Mouse (Mus musculus): Measurements from ENCODE around the gene Trim27.

DNA sequence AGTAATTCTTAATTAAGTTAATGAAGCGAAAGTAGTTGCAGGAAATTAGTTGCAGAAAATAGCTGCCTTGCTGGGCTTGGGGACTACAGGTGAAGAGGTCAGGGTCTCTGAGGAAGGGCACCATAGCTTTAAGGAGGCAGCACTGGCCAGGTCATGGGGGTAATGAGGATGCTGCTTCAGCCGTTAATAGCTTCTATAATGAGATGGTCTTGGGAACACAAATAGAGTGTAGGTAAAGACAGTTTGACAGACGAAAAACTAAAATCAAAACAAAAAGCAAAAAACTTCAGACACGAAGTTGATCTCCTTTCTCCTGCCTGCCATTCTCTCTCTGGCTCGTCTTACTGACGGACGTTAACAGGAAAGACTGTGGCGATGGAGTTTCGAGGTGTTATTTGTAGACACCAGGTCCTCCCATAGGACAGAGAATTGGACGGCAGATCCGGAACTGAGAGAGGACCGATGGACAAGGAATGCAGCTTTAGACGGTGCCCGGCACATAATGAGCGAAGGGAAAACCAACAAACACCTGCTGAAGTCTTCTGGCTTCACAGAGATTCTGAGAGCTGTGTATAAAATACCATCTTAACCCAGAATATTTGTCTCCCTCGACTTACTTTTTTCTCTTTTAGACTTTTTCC, 10.8 kb upstream of the Trim27 start:
- TF ChIP-seq GATA1 (IDR thresholded peaks at IDR 0.05; ENCODE audit: borderline replicate concordance, low read length): no peak
- no peak for TF ChIP-seq FLI1 (IDR thresholded peaks at IDR 0.05; ENCODE audit: low read length)

Measured in megakaryocyte, embryonic 14.5 days (primary cell).